Mouse (Mus musculus) urinary bladder, adult 18-20 months (tissue): ENCODE results near the gene Ache.

Experiments used
- DNase-seq, 2 experiments: peaks; one replicate each; pipeline ENCODE4 v3.0.0; 2022; ENCODE audit warnings: low spot score in 2 of 2, mixed read lengths in 2 of 2

Gene Ache

DNA sequence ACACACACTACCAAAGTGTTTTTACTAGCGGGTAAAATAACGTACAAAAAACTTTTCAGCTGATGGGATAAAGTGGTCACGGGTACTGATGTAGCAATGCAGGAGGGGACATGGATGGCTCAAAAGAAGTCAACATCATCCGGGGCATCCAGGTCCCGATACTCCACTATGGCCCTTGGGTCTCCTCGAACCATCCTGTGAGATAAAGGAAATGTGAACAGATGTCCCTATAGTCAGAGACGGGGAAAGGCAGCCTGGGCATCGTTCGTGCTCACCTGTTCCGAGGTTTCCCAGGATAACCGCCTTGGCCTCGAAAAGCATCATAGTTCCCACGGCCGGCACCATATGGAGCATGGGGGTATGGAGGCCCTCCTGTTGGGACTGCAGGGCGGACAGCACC, 8.4 kb downstream of the Ache start:
- DNase-seq, result no peak

DNA sequence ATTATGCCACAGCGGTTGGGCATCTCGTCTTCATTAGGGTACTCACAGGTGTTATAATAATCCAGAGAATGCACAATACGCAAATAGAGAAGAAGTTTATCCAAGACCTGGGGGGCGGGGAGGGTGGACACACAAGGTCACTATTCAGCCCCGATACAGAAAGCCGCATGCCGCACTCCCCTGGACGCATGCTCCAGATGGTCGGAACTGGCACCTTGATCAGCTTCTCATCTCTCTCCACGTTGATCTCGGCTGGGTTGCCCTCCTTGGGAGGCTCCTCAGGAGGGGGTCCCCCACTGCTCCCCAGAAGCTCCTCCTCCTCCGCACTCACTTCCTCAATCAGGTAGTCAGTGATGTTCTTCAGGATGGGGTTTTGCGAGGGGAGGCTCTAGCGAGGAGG, 9.8 kb downstream of the Ache start:
- no peak for DNase-seq

DNA sequence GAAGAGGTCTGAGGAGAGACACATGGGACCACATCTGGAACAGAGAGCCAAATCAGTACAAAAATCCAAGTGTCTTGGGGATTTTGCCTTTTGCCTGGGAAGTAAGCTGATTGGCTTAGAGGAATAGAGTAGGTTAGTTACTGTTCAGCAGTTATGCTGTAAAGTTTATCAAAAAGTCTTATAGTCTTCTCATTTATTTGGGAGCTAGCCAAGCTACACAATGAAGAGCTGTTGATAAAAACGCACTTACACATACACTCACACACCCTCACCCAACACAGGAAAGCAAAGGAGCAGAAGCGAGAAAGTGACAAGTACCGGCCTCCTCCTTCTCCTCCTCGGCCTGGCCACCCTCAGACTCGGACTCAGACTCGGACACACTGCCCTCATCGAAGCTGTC, 11.9 kb downstream of the Ache start:
- no peak for DNase-seq

DNA sequence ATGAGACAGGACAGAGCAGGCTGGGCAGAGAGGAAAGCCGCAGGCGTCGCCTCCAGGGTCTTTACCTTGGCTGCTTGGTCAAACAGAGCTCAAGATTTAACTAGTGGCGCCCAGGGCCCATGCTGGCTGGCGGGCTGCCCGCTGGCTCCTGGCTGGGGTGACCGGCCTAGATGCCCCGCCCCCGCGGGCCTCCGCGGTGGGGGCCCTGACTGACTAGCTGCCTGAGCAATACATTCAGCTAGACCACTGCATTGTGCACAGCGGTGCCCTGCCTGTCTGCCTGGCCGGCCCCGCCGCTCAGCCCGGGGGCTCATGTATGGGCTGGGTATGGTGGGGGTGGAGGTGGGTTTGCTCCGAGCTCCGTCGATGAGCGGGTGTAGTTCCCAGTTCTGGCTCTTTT, 13.9 kb downstream of the Ache start:
- DNase-seq, result no peak

DNA sequence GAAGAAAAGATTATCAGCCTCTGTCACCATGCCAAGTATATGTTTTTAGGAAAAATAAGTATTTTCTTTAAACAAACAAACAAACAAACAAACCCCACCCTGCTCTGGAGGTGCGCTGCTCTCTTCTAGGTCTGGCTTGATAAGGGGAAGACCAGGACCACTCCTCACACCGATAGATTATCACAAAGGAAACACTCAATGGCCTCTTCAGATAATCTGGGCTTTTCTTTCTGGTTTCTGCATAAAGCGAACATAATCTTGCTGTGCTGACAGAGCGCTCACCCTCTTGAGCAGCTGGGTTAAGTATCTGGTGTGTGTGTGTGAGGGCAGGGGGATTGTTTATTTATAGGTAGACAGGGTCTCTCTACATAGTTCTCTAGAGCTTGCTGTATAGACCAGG, 16.3 kb downstream of the Ache start:
- DNase-seq, result no peak

DNA sequence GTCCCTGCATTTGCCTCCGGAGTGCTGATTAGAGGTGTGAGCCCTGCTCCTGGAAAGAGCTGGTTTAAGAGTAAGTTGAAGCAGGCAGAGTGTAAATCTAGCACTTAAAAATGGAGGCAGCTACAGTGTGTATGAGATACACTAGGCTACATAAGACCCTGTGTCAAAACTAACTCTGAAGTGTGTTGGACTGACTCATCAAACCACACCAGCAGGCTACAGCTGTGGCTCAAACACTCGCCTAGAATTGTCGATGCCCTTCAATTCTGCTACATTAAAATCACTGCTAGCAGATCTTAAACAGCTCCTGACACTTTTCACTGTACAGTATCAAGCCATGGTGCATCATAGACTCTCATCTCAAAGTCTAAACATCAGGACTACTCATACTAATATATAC, 16.8 kb downstream of the Ache start:
- DNase-seq, result no peak

DNA sequence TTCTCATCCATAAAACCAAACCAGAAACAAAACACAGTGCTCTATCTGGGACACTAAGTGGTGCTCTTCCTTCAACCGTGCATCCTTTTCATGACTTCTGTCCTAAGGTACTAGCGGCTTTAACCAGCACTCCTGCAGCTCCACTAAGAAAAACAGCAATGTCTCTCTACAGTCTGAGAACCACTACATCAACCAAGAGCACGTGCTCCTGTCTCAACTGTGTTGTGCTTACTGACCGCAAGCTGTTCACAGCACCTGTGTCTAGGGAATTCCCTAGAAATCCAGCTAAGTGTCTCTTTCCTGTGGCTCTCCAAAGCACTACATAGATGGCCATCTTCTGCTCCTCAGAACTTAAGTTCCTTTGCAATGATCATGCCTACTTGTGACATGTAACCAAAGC, 17.5 kb downstream of the Ache start:
- DNase-seq, result no peak

DNA sequence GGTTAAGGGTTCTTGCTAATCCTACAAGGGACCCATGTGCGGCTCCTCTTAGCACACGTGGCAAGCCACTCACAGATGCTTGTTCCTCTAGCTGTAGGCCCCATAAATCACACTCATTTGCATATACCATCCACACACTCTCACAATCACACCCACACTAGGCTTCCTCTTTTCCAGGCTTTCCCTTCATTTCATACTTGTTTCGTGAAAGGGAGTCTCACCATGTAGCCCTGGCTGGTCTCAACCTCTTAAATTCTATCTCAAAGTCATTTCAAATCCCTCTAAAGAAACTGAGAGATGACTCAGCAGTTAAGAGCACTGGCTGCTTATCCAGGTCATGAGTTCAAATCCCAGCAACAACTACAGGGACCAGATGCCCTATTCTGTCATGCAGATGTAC, 18.5 kb downstream of the Ache start:
- no peak for DNase-seq

DNA sequence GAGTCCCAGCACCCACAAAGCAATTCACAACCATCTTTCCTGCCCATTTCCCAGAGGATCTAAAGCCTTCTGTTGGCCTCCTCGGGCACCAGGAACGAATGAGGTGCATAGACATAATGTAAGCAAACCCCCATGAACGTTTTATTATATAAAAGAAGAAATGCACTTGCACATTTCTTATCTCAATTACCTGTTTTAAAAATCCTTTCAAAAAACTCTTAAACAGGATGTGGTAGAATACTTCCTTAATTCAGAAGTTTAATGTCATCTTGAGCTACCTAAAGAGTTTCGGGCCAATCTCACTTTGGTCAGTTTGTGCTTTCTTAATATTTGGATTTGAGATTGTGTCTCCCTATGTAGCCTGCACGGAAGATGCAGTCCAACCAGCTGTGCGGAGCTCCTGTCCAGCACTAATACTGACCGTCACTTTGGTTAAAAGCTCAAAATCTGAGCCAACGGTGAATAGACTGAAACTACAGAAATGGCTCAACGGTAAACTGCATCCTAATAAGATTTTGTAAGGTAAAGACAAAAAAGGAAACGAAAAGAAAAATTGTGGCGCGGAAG, 19.2 kb downstream of the Ache start:
- no peak for DNase-seq

DNA sequence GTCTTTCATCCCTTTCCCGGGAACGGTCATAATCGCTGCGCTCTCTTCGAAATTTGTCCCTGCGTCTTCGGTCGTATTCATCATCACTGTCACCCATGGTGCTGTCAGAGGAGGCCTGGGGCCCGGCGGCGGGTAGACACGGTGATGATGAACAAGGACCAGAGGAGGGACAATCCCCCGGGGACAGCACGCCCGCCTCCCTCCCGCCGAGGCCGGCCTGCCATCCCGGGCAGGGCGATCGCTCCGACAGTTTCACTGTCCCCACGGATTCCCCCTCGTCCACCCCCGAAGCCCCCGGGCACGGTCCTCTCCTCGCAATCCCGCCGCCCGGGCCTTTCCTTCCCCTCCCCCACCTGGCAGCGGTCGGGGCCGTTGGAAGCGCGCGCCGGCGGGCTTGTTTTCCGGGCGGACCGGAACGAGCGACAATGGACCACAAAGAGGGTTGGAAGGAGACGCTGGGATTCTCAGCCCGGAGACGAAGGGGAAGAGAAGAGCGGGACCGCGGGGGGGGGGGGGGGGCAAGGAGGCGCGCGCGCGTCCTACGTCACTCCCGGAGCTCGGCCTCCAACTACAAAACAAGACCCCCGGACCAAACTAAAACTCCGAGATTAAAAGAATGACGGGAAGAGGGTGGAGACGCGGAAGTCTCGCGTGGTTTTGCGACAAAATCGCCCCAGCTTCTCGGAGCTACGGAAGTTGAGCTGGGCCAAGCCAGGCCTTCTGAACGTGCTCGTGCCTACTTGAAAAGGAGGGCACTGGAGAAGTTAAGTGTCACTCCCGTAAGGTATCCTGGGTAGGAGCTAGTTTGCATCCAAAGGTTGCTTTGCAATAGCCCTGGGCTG, 20.0 kb downstream of the Ache start, which contains the start of gene Srrt:
Gene Srrt, minus strand, starts transcription at position 604 of the 842 bp plus-strand sequence.
- DNase-seq, result peak; percentile 77 to 85

DNA sequence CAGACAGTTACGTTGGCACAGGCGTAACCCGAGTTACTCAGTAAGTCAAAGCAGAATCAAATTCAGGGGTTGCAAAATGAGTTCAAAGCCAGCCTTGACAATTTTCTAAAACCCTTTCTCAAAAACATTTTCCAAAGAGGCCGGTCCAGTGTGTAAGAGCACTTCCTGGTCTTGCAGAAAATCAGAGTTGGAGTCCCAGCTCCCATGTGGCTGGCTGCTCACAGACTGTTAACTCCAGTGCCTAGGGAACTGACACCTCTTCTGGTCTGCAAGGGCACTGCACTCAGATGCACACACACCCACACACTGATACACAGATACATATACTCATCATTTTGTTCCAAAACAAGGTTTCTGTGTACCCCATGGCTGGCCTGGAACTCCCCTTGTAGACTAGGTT, 21.0 kb downstream of the Ache start:
- DNase-seq, result no peak

DNA sequence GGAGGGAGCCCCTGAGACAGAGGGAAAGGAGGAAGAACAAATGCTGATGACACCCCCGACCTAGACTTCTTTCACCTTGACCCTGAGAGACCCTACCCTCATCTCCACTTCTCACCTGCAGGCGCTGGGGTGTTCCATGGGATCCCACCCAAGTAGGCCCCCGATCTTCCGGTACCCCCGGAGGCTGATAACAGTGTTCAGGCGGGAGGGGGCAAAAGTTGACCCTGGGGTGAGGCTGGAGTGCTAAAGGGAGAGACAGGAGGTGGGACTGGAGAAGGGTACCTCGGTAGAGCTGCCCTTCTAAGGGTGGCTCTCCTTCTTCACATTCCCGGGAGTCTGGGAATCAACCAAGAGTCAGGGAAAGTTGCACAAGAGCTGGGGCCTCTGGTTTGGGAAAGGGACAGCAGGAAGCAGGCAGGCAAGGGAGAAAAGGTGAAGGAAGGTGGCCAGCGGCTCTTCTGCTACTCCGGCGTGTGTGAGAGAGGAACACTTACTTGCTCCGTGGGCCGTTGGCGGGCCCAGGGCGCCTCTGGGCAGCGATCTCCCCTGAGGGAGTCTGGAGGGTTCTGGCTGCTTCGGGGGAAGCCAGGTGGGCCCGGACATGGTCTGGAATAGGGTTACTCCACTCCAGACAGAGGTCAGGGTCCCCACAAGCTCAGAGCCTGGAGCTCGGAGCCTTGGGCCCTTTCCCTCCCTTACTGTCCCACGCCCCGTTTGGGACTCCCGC, 26.3 kb downstream of the Ache start:
- DNase-seq, result no peak

DNA sequence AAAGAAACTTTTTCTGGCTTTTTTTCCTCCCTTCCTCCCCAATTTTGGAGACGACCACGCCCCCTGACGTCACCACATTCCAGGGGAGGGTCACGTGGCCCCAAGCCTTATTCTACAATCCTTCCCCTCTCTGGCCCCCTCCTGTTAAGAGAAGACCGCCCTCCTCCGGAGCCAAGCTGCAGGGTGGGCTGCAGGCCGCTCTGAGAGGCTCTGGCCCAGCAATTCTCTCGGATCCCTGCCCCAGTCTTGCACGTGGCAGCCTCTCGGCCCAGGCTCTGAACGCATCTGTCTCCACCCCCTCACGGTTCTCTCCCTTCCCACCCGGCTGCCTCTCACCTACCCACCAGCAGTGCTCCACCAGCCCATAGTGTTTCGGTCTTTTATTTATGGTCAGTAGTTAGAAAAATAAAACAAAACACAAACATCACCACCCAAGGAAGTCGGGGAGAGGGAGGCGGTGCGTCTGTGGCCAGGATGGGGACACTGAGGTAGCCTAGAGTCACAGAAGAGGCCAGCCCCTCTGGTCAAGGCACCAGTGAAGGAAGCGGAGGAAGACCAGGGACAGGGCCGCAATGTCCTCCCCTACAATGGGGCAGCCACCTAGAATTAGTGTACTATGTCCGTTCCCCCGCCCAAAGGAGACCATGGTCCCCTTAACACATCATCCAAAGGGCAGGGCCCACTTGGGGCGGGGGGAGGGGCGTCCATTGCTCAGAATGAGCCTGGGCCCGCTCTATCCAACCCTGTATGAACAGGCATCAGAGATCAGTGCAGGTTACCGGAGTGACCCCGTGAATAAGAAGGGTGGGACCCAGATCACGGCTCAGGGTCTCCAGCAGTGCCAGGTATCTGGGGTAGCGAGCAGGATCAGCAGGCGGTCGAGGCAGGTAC, 27.1 kb downstream of the Ache start, which contains the start of gene Trip6:
Gene Trip6, minus strand, starts transcription at position 212 of the 891 bp plus-strand sequence.
- peak; percentile 84 to 86 for DNase-seq

DNA sequence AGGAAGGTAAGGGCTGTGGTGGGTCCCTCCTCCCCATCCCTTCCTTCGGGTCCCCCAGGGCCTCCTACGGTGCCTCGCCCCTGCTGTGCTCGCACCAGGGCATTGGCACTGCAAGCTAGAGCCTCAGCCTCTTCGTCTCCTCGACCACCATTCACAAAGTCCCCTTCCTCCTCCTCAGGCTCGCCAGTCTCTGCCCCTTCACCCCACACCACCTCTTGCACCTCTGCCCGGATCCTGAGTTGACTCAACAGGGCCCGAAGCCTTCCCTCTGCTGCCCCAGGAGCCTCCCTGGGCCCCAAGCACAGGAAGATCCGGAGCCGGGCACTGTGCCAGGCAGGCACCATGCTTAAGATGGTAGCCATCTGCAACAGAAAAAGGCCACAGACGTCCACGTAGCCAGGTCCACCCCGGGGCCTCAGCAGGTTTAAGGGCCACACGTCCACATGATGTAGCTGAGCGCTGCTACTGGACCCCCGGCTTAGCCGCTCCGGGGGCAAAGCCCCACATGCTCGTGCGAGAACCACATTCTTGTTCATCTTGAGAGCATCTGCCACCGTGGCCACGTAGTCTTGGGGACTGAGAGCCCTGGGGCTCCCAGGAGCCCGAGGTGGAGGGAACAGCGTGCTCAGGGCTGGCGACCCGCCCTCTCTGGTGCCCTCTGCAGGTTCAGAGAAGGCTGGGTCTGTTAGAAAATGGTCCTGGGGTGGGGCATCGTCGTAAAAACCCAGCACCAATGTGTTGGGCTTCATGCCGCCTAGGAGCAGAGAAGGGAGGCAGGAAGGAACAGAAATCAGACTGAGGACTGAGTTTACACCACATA, 28.0 kb downstream of the Ache start:
- no peak for DNase-seq

DNA sequence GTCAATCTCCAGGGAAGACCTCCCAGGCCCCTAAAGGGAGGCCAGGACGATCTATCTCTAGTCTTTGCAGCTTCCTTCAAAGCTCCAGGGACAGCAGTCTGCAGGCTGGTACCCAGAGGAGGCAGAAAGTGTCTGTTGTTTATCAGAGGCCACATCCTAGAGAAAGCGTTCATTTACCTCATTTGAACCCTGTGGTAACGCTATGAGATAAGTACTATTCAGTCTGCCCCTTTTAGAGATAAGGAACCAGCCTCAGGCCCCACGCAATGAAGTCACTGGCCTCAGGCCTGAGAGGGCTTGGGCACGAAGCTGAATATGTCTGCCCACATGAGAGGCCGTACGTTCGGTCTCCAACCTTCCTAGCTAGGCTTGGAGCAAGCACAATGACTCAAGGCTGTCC, 30.0 kb downstream of the Ache start:
- no peak for DNase-seq

DNA sequence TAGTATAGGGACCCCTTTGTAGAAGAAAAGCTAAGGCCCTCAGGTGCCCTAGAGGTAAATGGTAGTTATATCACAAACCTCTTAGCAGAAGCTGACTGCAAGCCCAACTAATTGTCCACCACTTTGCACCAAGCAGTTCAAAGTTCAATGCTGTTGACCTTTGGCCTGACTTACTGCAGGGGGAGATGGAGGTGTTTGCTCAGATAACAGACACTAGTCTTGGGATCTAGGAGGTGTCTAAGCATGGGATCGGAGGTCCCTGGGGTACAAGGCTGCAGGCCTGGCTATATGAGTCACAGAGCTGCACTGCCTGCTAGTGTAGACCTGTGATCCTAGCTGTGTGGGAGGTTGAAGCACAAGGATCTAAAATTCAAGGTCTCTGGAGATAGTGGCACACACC, 31.3 kb downstream of the Ache start:
- DNase-seq, result no peak

DNA sequence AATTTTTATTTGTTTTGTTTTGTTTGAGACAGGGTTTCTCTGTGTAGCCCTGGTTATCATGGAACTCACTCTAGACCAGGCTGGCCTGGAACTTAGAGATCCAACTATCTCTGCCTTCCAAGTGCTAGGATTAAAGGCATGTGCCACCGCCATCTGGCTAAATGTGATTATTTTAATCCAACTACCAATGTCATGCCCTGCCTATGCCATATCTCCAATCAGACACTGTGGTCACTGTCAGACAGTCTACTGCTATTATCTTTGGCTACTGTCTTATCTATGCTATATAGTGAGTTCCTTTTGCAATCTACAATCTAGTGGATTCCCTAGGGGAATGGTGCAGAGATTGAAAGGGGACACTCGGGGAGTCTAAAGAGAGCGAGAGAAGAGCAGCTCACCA, 33.7 kb downstream of the Ache start:
- DNase-seq, result no peak

DNA sequence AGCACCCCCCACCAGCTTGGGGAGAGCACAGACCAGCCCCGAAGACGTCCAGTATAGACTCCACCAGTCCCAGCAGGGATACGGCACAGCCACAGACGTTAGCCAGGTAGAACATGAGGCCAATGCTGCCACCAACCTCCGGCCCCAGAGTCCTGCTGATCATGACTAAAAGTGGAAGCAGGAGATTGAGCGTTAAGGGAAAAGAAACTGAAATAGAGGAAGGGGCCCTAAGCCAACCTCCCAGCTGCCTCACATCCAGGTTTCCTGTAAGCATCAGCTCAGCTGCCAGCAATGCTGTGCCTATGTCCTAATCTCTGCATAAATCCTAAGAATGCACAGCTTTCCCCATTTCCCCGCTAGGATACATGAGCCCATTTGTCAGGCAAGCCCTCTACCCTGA, 43.6 kb downstream of the Ache start:
- no peak for DNase-seq

DNA sequence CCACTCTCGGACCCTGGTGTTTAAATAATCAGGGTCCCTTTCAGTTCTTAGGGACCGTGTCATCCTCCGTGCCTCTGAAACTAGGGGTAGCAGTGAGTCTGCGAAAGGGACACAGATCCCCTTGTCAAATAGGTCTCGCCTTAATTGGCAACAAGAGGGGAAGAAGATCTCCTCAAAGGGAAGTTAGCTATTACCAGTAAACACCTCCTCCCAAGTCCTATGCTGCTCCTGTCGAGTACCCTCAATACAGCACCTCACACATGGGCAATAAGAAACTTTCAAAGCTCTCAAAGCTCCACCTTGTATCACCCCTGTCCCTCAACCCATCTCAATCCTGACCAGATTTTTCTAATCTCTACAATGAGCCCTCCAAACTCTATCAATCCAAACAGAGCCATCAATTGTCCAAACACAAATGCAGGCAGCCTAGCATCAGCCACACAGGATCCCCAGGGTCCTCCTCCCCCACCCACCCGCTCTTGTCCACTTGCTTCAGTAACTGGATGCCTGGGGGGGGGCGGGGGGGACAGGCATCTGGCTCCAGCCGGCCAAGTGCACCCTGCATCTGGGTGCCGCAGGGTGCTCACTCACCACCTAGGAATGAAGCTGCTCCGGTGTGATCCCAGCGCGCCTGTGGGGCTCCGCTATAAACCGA, 45.7 kb downstream of the Ache start:
- DNase-seq, result no peak

DNA sequence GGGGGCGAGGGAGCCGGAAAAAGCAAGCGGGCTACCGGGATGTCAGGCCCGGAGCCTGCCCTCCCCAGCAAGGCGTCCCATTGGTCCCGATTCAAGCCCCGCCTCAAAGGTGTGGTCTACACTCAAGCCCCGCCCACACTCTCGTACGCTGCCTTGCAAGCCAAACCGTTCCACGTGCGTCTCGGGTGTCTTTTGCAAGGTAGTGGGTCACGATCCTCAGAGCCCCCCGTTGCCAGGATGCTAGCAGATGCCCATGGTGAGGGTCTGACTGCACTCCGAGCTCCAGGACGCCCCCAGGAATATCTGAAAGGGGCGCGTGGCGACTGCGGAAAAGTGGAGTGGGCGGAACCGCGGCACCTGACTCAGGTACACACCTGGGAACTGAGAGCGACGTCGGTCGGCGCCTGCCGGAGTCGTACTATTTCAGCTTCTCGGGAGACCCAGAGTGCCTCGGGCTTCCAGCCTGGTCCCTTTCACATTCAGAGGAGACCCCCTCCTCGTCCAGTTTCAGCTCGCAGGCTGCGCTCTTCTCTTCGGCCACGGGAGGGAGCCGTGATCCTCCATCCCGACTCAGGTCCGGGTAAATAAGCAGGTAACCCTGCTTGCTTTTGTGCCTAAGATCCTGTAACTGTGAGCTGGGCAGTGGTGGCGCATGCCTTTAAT, 46.3 kb downstream of the Ache start, which contains the start of gene Slc12a9:
Gene Slc12a9, minus strand, starts transcription at position 86 of the 663 bp plus-strand sequence.
- DNase-seq, result peak; percentile 90 to 99
